Mouse (Mus musculus) MEL (cell line): ENCODE results near the gene Tgfbr3.

Experiments
- BHLHE40 ChIP-seq: IDR thresholded peaks from 2 replicates; pipeline ENCODE4 v1.6.1; 2012; ENCODE audit warnings: low read depth, mild to moderate bottlenecking, inconsistent platforms, low read length, improper control_type of control experiment, borderline replicate concordance
- CHD2 ChIP-seq: IDR thresholded peaks from 2 replicates; pipeline ENCODE4 v1.6.1; 2011; ENCODE audit warnings: low read length, improper control_type of control experiment
- CTCF ChIP-seq, 3 experiments: IDR thresholded peaks in 2 of 3; conservative IDR thresholded peaks in 1 of 3; 2 replicates each; pipeline ENCODE4 v1.5.1; 2011 to 2012; ENCODE audit warnings: low read length in 3 of 3, low read depth in 2 of 3, mild to moderate bottlenecking in 2 of 3, improper control_type of control experiment in 1 of 3, inconsistent platforms in 1 of 3, mixed read lengths in 1 of 3, moderate library complexity in 1 of 3; ENCODE audit not compliant: control insufficient read depth in 1 of 3, insufficient read depth in 1 of 3, poor library complexity in 1 of 3, severe bottlenecking in 1 of 3
- EP300 ChIP-seq, 2 experiments: IDR thresholded peaks; 2 replicates each; pipeline ENCODE4 v1.6.1; 2011; ENCODE audit warnings: improper control_type of control experiment in 2 of 2, low read length in 2 of 2, low read depth in 1 of 2, mild to moderate bottlenecking in 1 of 2
- GATA1 ChIP-seq: IDR thresholded peaks from 2 replicates; pipeline ENCODE4 v1.6.1; 2011; ENCODE audit warnings: low read depth, low read length, improper control_type of control experiment
- KAT2A ChIP-seq: conservative IDR thresholded peaks from 2 replicates; pipeline ENCODE4 v1.6.1; 2012; ENCODE audit warnings: low read depth, low read length, improper control_type of control experiment, inconsistent platforms
- MYB ChIP-seq: IDR thresholded peaks from 2 replicates; pipeline ENCODE4 v1.6.1; 2011; ENCODE audit warnings: mild to moderate bottlenecking, low read depth, low read length, improper control_type of control experiment
- POLR2A ChIP-seq, 2 experiments: IDR thresholded peaks; 2 replicates each; pipeline ENCODE4 v1.6.1; 2011 to 2012; ENCODE audit warnings: low read length in 2 of 2, mild to moderate bottlenecking in 2 of 2, control low read depth in 1 of 2, improper control_type of control experiment in 1 of 2, low read depth in 1 of 2, moderate library complexity in 1 of 2; ENCODE audit not compliant: control insufficient read depth in 1 of 2, insufficient read depth in 1 of 2, poor library complexity in 1 of 2
- POLR2AphosphoS2 ChIP-seq: IDR thresholded peaks from 2 replicates; pipeline ENCODE4 v1.6.1; 2011; ENCODE audit warnings: low read length, improper control_type of control experiment
- RCOR1 ChIP-seq: IDR thresholded peaks from 2 replicates; pipeline ENCODE4 v1.6.1; 2012; ENCODE audit warnings: low read depth, mild to moderate bottlenecking, inconsistent platforms, low read length, improper control_type of control experiment
- TAL1 ChIP-seq: IDR thresholded peaks from 2 replicates; pipeline ENCODE4 v1.6.1; 2012; ENCODE audit warnings: mild to moderate bottlenecking, inconsistent platforms, low read length, moderate library complexity, mixed read lengths
- USF1 ChIP-seq: IDR thresholded peaks from 2 replicates; pipeline ENCODE4 v1.6.1; 2014; ENCODE audit warnings: low read depth, mild to moderate bottlenecking, inconsistent platforms, low read length, improper control_type of control experiment, moderate library complexity
- USF2 ChIP-seq, 2 experiments: IDR thresholded peaks; 2 replicates each; pipeline ENCODE4 v1.6.1; 2011 to 2012; ENCODE audit warnings: improper control_type of control experiment in 2 of 2, low read length in 2 of 2, borderline replicate concordance in 1 of 2, inconsistent platforms in 1 of 2, low read depth in 1 of 2, mild to moderate bottlenecking in 1 of 2; ENCODE audit not compliant: insufficient read depth in 1 of 2
- ZNF384 ChIP-seq: IDR thresholded peaks from 2 replicates; pipeline ENCODE4 v1.6.1; 2012; ENCODE audit warnings: low read depth, mild to moderate bottlenecking, inconsistent platforms, low read length, improper control_type of control experiment

- no peak for TF ChIP-seq CTCF (IDR thresholded peaks at IDR 0.05 in 2 of 3, conservative IDR thresholded peaks at IDR 0.05 in 1 of 3; ENCODE audit: control insufficient read depth in 1 of 3, insufficient read depth in 1 of 3, low read depth in 2 of 3, low read length in 3 of 3, poor library complexity in 1 of 3, severe bottlenecking in 1 of 3)
- TF ChIP-seq CHD2, result no peak
- no peak for TF ChIP-seq POLR2A (IDR thresholded peaks at IDR 0.05; ENCODE audit: control insufficient read depth in 1 of 2, insufficient read depth in 1 of 2, low read depth in 1 of 2, low read length in 2 of 2, poor library complexity in 1 of 2)
- peak; percentile 79 for TF ChIP-seq USF1
- TF ChIP-seq USF2 (IDR thresholded peaks at IDR 0.05; ENCODE audit: borderline replicate concordance in 1 of 2, insufficient read depth in 1 of 2, low read depth in 1 of 2, low read length in 2 of 2), result peak in 1 of 2 experiments; percentile 65; a peak in 1 of 4 replicates
- TF ChIP-seq MYB, result no peak
- no peak; a peak in 1 of 4 replicates for TF ChIP-seq EP300 (IDR thresholded peaks at IDR 0.05; ENCODE audit: low read depth in 1 of 2, low read length in 2 of 2)
- peak; percentile 56; the same call in 1 of the 2 replicates for TF ChIP-seq BHLHE40
- no peak for TF ChIP-seq RCOR1
- peak; percentile 89 for TF ChIP-seq ZNF384
- TF ChIP-seq TAL1, result no peak
- no peak for TF ChIP-seq GATA1
- TF ChIP-seq KAT2A, result no peak
- no peak for TF ChIP-seq POLR2AphosphoS2
These were observed 201.3 kb downstream of the Tgfbr3 start for GRCm38 (mm10) chr5:107087829-107088808.
